Mouse (Mus musculus) hindbrain, embryonic 12.5 days (tissue): ENCODE results near the gene Ndufa4. TPM values are rescaled to one million over a fixed set of nuclear protein-coding genes. Genes with fewer than 3 reads are reported as not detected.
"Not testable (repeated sequence)": the region's sequence is repeated elsewhere in the genome, so short reads cannot be mapped to it uniquely, and the experiment has no call there.

Experiments used
- ATAC-seq: fragments of 200-750 bp; cut with Nextera tagmentation; 2 replicates; pipeline ENCODE4 v1.8.0; 2017; ENCODE audit warnings: moderate TSS enrichment; ENCODE audit not compliant: low FRiP score
- H3K27ac ChIP-seq: fragments of 300-500 bp; sonication (generic); 2 replicates; pipeline ENCODE4 v1.5.1; 2016; ENCODE audit warnings: mild to moderate bottlenecking
- H3K27me3 ChIP-seq: fragments of 300-500 bp; sonication (generic); 2 replicates; pipeline ENCODE4 v1.6.1; 2016; ENCODE audit warnings: mild to moderate bottlenecking
- H3K36me3 ChIP-seq: fragments of 300-500 bp; sonication (generic); 2 replicates; pipeline ENCODE4 v1.6.1; 2016; ENCODE audit warnings: mild to moderate bottlenecking
- H3K4me1 ChIP-seq: fragments of 300-500 bp; sonication (generic); 2 replicates; pipeline ENCODE4 v1.6.1; 2016
- H3K4me2 ChIP-seq: fragments of 300-500 bp; sonication (generic); replicated peaks from 2 replicates; pipeline ENCODE4 v1.6.1; 2016; ENCODE audit warnings: mild to moderate bottlenecking
- H3K4me3 ChIP-seq: fragments of 300-500 bp; sonication (generic); 2 replicates; pipeline ENCODE4 v1.5.1; 2016; ENCODE audit warnings: mild to moderate bottlenecking
- H3K9ac ChIP-seq: fragments of 300-500 bp; sonication (generic); 2 replicates; pipeline ENCODE4 v1.6.1; 2016; ENCODE audit warnings: mild to moderate bottlenecking, moderate library complexity
- H3K9me3 ChIP-seq: fragments of 300-500 bp; sonication (generic); replicated peaks from 2 replicates; pipeline ENCODE4 v1.6.1; 2016; ENCODE audit warnings: mild to moderate bottlenecking
- WGBS: fragments of 180-500 bp; shearing (Covaris S2); methylation state at CpG from one replicate; pipeline ENCODE4 v1.1.7; 2016; 5-methylcytosine and 5-hydroxymethylcytosine counted together
- polyA plus RNA-seq: library from polyadenylated mRNA; unstranded; fragments of >200 nt; fragmentation: Nextera tagmentation; extraction: Ambion mirVana; gene quantifications from 2 replicates; pipeline ENCODE4 v1.2.1, GENCODE M21; 2016

The Ndufa4 gene
- 718 and 790 TPM in 2 replicates for polyA plus RNA-seq

DNA sequence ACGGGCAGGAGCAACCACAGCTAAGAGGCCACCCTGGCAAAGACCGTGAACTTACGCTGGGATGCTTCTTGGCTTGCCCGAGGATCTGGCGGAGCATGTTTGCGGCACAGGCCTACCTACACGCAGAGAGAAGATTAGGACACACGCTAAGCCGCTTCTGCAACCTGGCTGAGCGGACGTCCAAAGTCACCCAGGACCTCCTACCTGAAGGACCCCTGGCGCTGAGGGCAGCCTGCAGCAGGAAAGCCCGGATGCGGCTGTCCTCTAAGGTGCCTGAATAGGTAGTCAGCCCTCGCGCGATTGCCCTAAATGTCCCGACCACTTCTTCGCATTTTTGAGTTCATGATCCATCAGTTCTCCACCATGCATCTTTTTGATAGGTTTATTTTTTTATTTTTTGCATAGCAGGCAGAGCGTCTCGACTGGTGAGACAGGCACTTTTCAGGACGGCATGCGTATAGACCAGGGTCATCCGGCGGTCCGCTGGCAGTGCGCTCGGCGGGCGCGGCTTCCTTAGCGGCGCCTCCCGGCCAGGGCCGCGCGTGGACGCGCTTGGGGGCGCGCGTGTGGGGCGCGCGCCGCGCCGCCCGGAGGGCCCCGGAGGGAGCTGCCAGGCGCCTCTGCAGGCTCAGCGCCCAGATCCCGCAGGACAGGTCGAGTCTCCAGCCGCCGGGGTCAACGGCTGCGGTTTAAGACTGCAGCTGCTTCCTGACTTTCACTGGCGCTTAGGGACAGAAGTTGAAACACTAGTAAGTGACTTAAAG is at the start of gene Ndufa4, which contains the start of gene Phf14:
Gene Ndufa4, minus strand, starts transcription at position 229 of the 764 bp plus-strand sequence.
Gene Phf14, plus strand, starts transcription at position 541 of the 764 bp plus-strand sequence.
- Histone ChIP-seq H3K27ac (peak within 1 kb of the TSS; percentile 58), H3K9me3 (no peaks in the 10 kb centered on the region), H3K36me3 (peaks cover 9% of the 10 kb centered on the region; the same call in 1 of the 2 replicates), H3K4me1 (peaks cover 14% of the 10 kb centered on the region), H3K4me3 (peak within 1 kb of the TSS; percentile 83), H3K27me3 (no peaks in the 10 kb centered on the region), H3K9ac (peak within 1 kb of the TSS; percentile 85), H3K4me2 (peak within 1 kb of the TSS; percentile 58)
- peak; percentile 98 for ATAC-seq
- under 1% methylated on average over 59 of the region's 59 CpGs for WGBS

DNA sequence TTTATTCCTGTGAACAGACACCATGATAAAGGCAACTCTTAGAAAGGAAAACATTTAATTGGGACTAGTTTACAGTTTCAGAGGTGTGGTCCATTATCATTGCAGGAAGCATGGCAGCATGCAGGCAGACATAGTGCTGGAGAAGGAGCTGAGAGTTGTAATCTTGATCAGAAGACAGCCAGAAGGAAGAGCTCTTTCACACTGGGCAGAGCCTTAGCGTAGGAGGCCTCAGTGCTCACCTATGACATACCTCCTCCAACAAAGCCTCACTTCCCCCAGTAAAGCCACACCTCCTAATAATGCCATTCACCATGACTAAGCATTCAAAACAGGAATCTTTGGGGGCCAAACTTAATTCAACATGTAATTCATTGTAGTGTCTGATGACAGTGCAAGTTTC is 40.8 kb upstream of the Ndufa4 start:
- no peaks in the 10 kb centered on the region for H3K27me3 ChIP-seq
- H3K4me1 ChIP-seq, result no peaks in the 10 kb centered on the region
- H3K36me3 ChIP-seq, result peaks cover 12% of the 10 kb centered on the region
- no peak overlapping the region for H3K4me2 ChIP-seq
- H3K9ac ChIP-seq, result no peak overlapping the region
- 92% methylated on average over 1 of the region's 1 CpGs for WGBS
- no peak overlapping the region for H3K27ac ChIP-seq
- no peaks in the 10 kb centered on the region for H3K9me3 ChIP-seq
- no peak for ATAC-seq
- no peak overlapping the region for H3K4me3 ChIP-seq

GRCm38 (mm10) chr6:11942089-11942488 is 34.8 kb upstream of the Ndufa4 start:
- Histone ChIP-seq H3K4me3 (no peak overlapping the region), H3K4me1 (no peaks in the 10 kb centered on the region), H3K27ac (no peak overlapping the region), H3K27me3 (no peaks in the 10 kb centered on the region), H3K36me3 (peaks cover 29% of the 10 kb centered on the region), H3K4me2 (no peak overlapping the region), H3K9ac (no peak overlapping the region), H3K9me3 (no peaks in the 10 kb centered on the region)
- no peak for ATAC-seq
- WGBS, result 95% methylated on average over 4 of the region's 4 CpGs

DNA sequence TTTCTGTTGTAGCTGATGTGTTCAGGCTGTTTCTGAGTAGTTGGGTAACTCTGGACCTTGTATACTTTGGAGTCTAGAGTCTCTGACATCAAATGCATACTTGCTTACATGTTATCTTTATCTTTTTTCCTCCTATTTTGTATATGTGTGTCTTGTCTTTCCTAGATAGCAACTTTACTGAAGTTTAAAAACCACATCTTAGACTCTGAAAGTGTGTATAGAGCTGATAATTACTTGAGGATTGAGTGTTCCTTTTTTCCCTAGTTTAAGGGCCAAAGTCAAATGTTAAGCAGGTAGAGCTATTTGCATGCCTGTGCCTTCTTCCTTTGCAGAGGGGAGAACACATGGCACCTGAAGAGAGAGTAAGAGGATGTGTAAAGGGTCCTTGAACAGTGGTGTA is 33.6 kb upstream of the Ndufa4 start:
- Histone ChIP-seq H3K4me2 (no peak overlapping the region), H3K4me1 (no peaks in the 10 kb centered on the region), H3K9me3 (no peaks in the 10 kb centered on the region), H3K4me3 (no peak overlapping the region), H3K9ac (no peak overlapping the region), H3K27ac (no peak overlapping the region), H3K27me3 (no peaks in the 10 kb centered on the region), H3K36me3 (peaks cover 27% of the 10 kb centered on the region)
- no peak for ATAC-seq

GRCm38 (mm10) chr6:11933403-11933802 is 26.1 kb upstream of the Ndufa4 start:
- Histone ChIP-seq H3K4me3 (no peak overlapping the region), H3K9me3 (no peaks in the 10 kb centered on the region), H3K9ac (no peak overlapping the region), H3K27me3 (no peaks in the 10 kb centered on the region), H3K4me2 (no peak overlapping the region), H3K27ac (no peak overlapping the region), H3K4me1 (peaks cover 6% of the 10 kb centered on the region; the same call in 1 of the 2 replicates), H3K36me3 (peaks cover 10% of the 10 kb centered on the region)
- no peak for ATAC-seq
- WGBS, result 91% methylated on average over 7 of the region's 7 CpGs

GRCm38 (mm10) chr6:11927485-11927884 is 20.2 kb upstream of the Ndufa4 start:
- 89% methylated on average over 6 of the region's 6 CpGs for WGBS
- no peaks in the 10 kb centered on the region for H3K9me3 ChIP-seq
- no peaks in the 10 kb centered on the region for H3K27me3 ChIP-seq
- no peak overlapping the region for H3K27ac ChIP-seq
- H3K9ac ChIP-seq, result no peak overlapping the region
- H3K4me3 ChIP-seq, result no peak overlapping the region
- H3K36me3 ChIP-seq, result peaks cover 9% of the 10 kb centered on the region; the same call in 1 of the 2 replicates
- no peak for ATAC-seq
- peaks cover 22% of the 10 kb centered on the region for H3K4me1 ChIP-seq
- peak overlapping the region; percentile 63 for H3K4me2 ChIP-seq

DNA sequence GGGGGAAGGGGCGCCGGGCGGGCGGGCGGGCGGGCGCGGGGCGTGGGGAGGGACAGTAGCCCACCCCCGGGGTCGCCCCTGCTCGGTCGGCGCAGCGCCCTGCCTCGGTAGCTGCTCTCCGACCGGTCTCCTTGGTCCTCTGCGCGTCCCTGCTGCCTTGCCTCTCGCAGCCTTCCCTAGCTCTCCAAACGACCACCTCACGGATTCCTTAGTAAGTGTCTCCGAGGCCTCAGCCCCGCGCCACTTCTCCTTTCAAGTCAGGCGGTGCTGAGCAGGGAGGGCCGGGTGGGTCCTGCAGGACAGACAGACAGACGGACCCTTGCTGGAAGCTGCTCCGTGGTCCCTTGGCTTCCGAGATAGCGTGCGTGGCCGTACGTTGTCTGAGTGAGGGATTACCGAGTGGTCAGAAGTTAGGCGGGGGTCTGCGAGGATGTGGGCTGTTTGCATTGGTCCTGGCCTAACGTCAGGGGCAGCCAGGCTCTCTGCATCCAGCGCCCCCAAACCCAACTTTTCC is 18.8 kb upstream of the Ndufa4 start:
- peak overlapping the region; percentile 88 for H3K4me3 ChIP-seq
- peak overlapping the region; percentile 98 for H3K9ac ChIP-seq
- under 1% methylated on average over 29 of the region's 40 CpGs for WGBS
- peak overlapping the region; percentile 63 for H3K4me2 ChIP-seq
- H3K27ac ChIP-seq, result peak overlapping the region; percentile 99
- H3K4me1 ChIP-seq, result peaks cover 22% of the 10 kb centered on the region
- peaks cover 9% of the 10 kb centered on the region; the same call in 1 of the 2 replicates for H3K36me3 ChIP-seq
- H3K9me3 ChIP-seq, result no peaks in the 10 kb centered on the region
- H3K27me3 ChIP-seq, result no peaks in the 10 kb centered on the region
- peak; percentile 82 for ATAC-seq

GRCm38 (mm10) chr6:11925496-11926041 is 18.3 kb upstream of the Ndufa4 start:
- peaks cover 9% of the 10 kb centered on the region; the same call in 1 of the 2 replicates for H3K36me3 ChIP-seq
- H3K27me3 ChIP-seq, result no peaks in the 10 kb centered on the region
- H3K27ac ChIP-seq, result peak overlapping the region; percentile 99
- peak overlapping the region; percentile 88 for H3K4me3 ChIP-seq
- H3K4me2 ChIP-seq, result peak overlapping the region; percentile 63
- no peaks in the 10 kb centered on the region for H3K9me3 ChIP-seq
- H3K9ac ChIP-seq, result peak overlapping the region; percentile 98
- under 1% methylated on average over 20 of the region's 20 CpGs for WGBS
- peak; percentile 97 for ATAC-seq
- H3K4me1 ChIP-seq, result peaks cover 22% of the 10 kb centered on the region

GRCm38 (mm10) chr6:11908170-11908569 is 873 bp upstream of the Ndufa4 start:
- peak overlapping the region; percentile 58 for H3K4me2 ChIP-seq
- peak overlapping the region; percentile 58; the same call in 1 of the 2 replicates for H3K27ac ChIP-seq
- no peaks in the 10 kb centered on the region for H3K9me3 ChIP-seq
- peaks cover 9% of the 10 kb centered on the region; the same call in 1 of the 2 replicates for H3K36me3 ChIP-seq
- H3K27me3 ChIP-seq, result no peaks in the 10 kb centered on the region
- peak overlapping the region; percentile 83 for H3K4me3 ChIP-seq
- ATAC-seq, result no peak
- peaks cover 14% of the 10 kb centered on the region for H3K4me1 ChIP-seq
- 30% methylated on average over 7 of the region's 7 CpGs for WGBS
- peak overlapping the region; percentile 85; the same call in 1 of the 2 replicates for H3K9ac ChIP-seq

GRCm38 (mm10) chr6:11906890-11907268 is 418 bp downstream of the Ndufa4 start:
- ATAC-seq, result peak; percentile 32
- peak overlapping the region; percentile 58; the same call in 1 of the 2 replicates for H3K27ac ChIP-seq

GRCm38 (mm10) chr6:11900809-11901310 is 6.4 kb downstream of the Ndufa4 start:
- WGBS, result 94% methylated on average over 4 of the region's 4 CpGs
- Histone ChIP-seq H3K27me3 (no peaks in the 10 kb centered on the region), H3K4me3 (no peak overlapping the region), H3K4me2 (no peak overlapping the region), H3K4me1 (peaks cover 2% of the 10 kb centered on the region), H3K9ac (no peak overlapping the region), H3K9me3 (no peaks in the 10 kb centered on the region), H3K36me3 (peaks cover 28% of the 10 kb centered on the region), H3K27ac (no peak overlapping the region)
- ATAC-seq, result no peak

More at GRCm38 (mm10) chr6:11906890-11907268, 418 bp downstream of the Ndufa4 start:
- Histone ChIP-seq H3K4me3 (peak overlapping the region; percentile 83), H3K36me3 (peaks cover 9% of the 10 kb centered on the region; the same call in 1 of the 2 replicates), H3K4me1 (peaks cover 14% of the 10 kb centered on the region), H3K9ac (peak overlapping the region; percentile 85), H3K4me2 (peak overlapping the region; percentile 58), H3K9me3 (no peaks in the 10 kb centered on the region), H3K27me3 (no peaks in the 10 kb centered on the region)
- 0% methylated on average over 5 of the region's 5 CpGs for WGBS

DNA sequence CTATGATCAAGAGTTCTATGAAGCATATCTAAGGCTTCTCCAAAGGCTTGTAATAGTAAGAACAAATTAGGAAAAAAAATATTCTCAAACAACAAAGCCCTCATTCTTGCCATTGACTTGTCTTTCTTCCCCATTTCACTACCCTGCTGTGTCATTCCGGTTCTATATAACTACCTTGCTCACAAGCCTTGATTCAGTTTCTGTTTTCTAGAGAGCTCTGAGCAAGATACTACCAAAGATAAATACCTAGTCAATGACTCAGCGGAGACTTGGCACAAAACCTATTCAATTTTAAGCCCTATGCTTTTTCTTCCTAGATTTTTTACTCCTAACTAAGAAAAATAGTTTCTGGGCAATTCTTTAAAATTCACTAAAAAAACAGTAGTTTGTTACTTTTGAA is 31.9 kb downstream of the Ndufa4 start:
- not testable (repeated sequence) for H3K36me3 ChIP-seq

More for the DNA sequence above, 31.9 kb downstream of the Ndufa4 start:
- not testable (repeated sequence) for H3K27ac ChIP-seq, H3K4me3 ChIP-seq, H3K4me1 ChIP-seq, H3K27me3 ChIP-seq, H3K9ac ChIP-seq, ATAC-seq, H3K9me3 ChIP-seq, H3K4me2 ChIP-seq
- WGBS, result no CpG with 5 or more reads among the region's 2 CpGs
